In the genomic region with DNA sequence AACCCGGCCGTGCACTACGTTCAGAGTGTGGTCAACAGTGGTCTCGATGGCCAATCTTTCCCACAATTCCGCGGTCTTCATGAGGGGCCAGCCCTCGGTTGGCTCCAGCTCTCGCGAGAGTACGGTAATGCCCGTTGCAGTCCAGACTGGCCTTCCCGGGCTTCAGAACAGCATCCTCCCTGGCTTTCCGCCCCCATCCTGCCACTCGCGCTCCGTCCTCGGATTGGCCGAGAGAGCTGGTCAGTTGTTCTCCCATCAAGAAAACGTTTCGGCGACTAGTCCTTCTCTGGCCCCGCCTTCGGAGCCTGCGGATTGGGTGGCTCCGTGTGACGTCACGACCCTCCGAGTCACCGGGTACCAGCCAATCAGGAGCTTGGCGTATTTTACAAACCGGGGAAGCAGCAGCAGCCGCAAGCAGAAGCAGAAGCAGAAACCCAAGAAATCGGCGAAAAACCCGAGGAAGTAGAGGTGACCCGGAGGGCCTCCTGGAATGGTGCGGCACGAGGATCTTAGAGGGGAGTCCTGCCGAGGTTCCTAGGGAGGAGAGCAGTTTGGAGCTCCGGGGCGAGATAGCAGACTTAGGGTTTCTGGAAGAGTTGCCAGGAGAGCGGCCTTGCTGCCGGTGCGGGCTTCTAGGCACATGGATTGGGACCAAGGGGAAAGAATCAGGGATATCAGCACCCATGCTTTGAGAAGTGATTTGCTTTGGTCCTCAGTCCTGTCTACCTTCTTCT, we compare ENCODE assay signal across 7 mouse cellular contexts. TPM values are rescaled to one million over a fixed set of nuclear protein-coding genes. Genes with fewer than 3 reads are reported as not detected.
A peak's percentile ranks its signal among the peaks of the same experiment; 100 is the strongest.
DNase-seq lines count a peak whose midpoint lies in the region; ATAC-seq and TF ChIP-seq lines count a peak whose summit lies in the region.

No protein-coding gene starts in this region.

- no peak for TF ChIP-seq CTCF in kidney, adult 2 months (conservative IDR thresholded peaks at IDR 0.05; ENCODE audit: insufficient read depth, insufficient read length, low read depth, low read length)
- TF ChIP-seq CTCF in spleen, adult 2 months (IDR thresholded peaks at IDR 0.05; ENCODE audit: extremely low read depth, insufficient read depth, insufficient read length, insufficient replicate concordance), result no peak

- H3K27ac ChIP-seq in embryonic facial prominence, embryonic 13.5 days, result peak overlapping the region; percentile 94
- H3K27ac ChIP-seq in kidney, adult 2 months (ENCODE audit: insufficient read depth, low read depth, low read length), result peak overlapping the region; percentile 89
- peak overlapping the region; percentile 95 for H3K27ac ChIP-seq in limb, embryonic 12.5 days
- H3K27ac ChIP-seq in midbrain, embryonic 15.5 days, result peak overlapping the region; percentile 98
- peak overlapping the region; percentile 89 for H3K27ac ChIP-seq in spleen, adult 2 months (ENCODE audit: insufficient read depth, low read length)

- no peaks in the 10 kb centered on the region for H3K9me3 ChIP-seq in embryonic facial prominence, embryonic 13.5 days
- 0 out of 2 replicates have a peak, but pooled peaks cover 3% of the 10 kb centered on the region for H3K9me3 ChIP-seq in limb, embryonic 12.5 days
- H3K9me3 ChIP-seq in midbrain, embryonic 15.5 days, result no peaks in the 10 kb centered on the region

- TF ChIP-seq POLR2A in kidney, adult 2 months (IDR thresholded peaks at IDR 0.05; ENCODE audit: low read depth, low read length), result peak; percentile 19
- 0 out of 2 replicates have a peak, but pooled peaks have one; percentile 5 for TF ChIP-seq POLR2A in spleen, adult 2 months (IDR thresholded peaks at IDR 0.05; ENCODE audit: low read depth, low read length)

- H3K4me3 ChIP-seq in embryonic facial prominence, embryonic 13.5 days, result peak overlapping the region; percentile 69
- peak overlapping the region; percentile 65 for H3K4me3 ChIP-seq in kidney, adult 2 months (ENCODE audit: insufficient read depth, low read depth, low read length)
- peak overlapping the region; percentile 58 for H3K4me3 ChIP-seq in limb, embryonic 12.5 days (replicated peaks)
- H3K4me3 ChIP-seq in midbrain, embryonic 15.5 days, result peak overlapping the region; percentile 50
- H3K4me3 ChIP-seq in spleen, adult 2 months (ENCODE audit: extremely low read depth, insufficient read depth, insufficient read length), result peak overlapping the region; percentile 89

- peak; percentile 96 to 97 for DNase-seq in adrenal gland, postnatal 36 days
- peak; percentile 98 to 99 for DNase-seq in heart, adult 18-20 months
- DNase-seq in kidney, adult 2 months, result peak; percentile 99
- peak; percentile 89 to 93 for DNase-seq in spleen, adult 2 months (ENCODE audit: low read depth in 1 of 2, low spot score in 2 of 2)

- WGBS in embryonic facial prominence, embryonic 13.5 days, result under 1% methylated on average over 44 of the region's 44 CpGs
- under 1% methylated on average over 44 of the region's 44 CpGs for WGBS in kidney, adult 2 months
- WGBS in limb, embryonic 12.5 days, result under 1% methylated on average over 44 of the region's 44 CpGs
- WGBS in midbrain, embryonic 15.5 days, result under 1% methylated on average over 44 of the region's 44 CpGs
- under 1% methylated on average over 44 of the region's 44 CpGs for WGBS in spleen, adult 2 months

- peak overlapping the region; percentile 93 for H3K4me2 ChIP-seq in embryonic facial prominence, embryonic 13.5 days
- peak overlapping the region; percentile 84 for H3K4me2 ChIP-seq in limb, embryonic 12.5 days
- peak overlapping the region; percentile 95 for H3K4me2 ChIP-seq in midbrain, embryonic 15.5 days

- peaks cover 37% of the 10 kb centered on the region for H3K4me1 ChIP-seq in embryonic facial prominence, embryonic 13.5 days
- no peaks in the 10 kb centered on the region for H3K4me1 ChIP-seq in kidney, adult 2 months (ENCODE audit: control insufficient read depth, insufficient read depth, low read length)
- peaks cover 20% of the 10 kb centered on the region for H3K4me1 ChIP-seq in limb, embryonic 12.5 days (replicated peaks)
- peaks cover 16% of the 10 kb centered on the region for H3K4me1 ChIP-seq in midbrain, embryonic 15.5 days
- H3K4me1 ChIP-seq in spleen, adult 2 months (ENCODE audit: control insufficient read depth, insufficient read depth, insufficient read length), result peaks cover 6% of the 10 kb centered on the region

- peaks cover 23% of the 10 kb centered on the region for H3K36me3 ChIP-seq in embryonic facial prominence, embryonic 13.5 days
- H3K36me3 ChIP-seq in kidney, adult 2 months (ENCODE audit: control insufficient read depth, insufficient read depth, low read length), result no peaks in the 10 kb centered on the region
- peaks cover 28% of the 10 kb centered on the region for H3K36me3 ChIP-seq in limb, embryonic 12.5 days
- H3K36me3 ChIP-seq in midbrain, embryonic 15.5 days (replicated peaks), result no peaks in the 10 kb centered on the region
- H3K36me3 ChIP-seq in spleen, adult 2 months (ENCODE audit: control insufficient read depth, insufficient read depth, low read length), result no peaks in the 10 kb centered on the region

- ATAC-seq in embryonic facial prominence, embryonic 13.5 days (ENCODE audit: insufficient number of reproducible peaks, insufficient read depth, low FRiP score, low TSS enrichment, low read depth), result peak; percentile 91
- peak; percentile 93 for ATAC-seq in limb, embryonic 12.5 days (ENCODE audit: insufficient number of reproducible peaks, insufficient read depth, low FRiP score, low TSS enrichment, low read depth)
- peak; percentile 99 for ATAC-seq in midbrain, embryonic 15.5 days (replicated peaks)

- peak overlapping the region; percentile 84 for H3K9ac ChIP-seq in embryonic facial prominence, embryonic 13.5 days
- H3K9ac ChIP-seq in limb, embryonic 12.5 days (replicated peaks), result peak overlapping the region; percentile 69
- H3K9ac ChIP-seq in midbrain, embryonic 15.5 days, result peak overlapping the region; percentile 81

- no peaks in the 10 kb centered on the region for H3K27me3 ChIP-seq in embryonic facial prominence, embryonic 13.5 days
- no peaks in the 10 kb centered on the region for H3K27me3 ChIP-seq in kidney, adult 2 months (replicated peaks; ENCODE audit: control insufficient read depth, insufficient read depth, low read length)
- H3K27me3 ChIP-seq in limb, embryonic 12.5 days, result no peaks in the 10 kb centered on the region
- no peaks in the 10 kb centered on the region for H3K27me3 ChIP-seq in midbrain, embryonic 15.5 days (replicated peaks)
- no peaks in the 10 kb centered on the region for H3K27me3 ChIP-seq in spleen, adult 2 months (ENCODE audit: control insufficient read depth, insufficient read depth, low read length)

RNA-seq across cellular contexts. Expression of gene Troap, which starts 0.4 kb away (rescaled TPM):
- 1 to 10 TPM; 1.1 to 1.6 TPM for total RNA-seq in adrenal gland, postnatal 36 days (2021)
- 30.9 and 41.1 TPM in 2 replicates for polyA plus RNA-seq in embryonic facial prominence, embryonic 13.5 days (2015; fragmentation: Nextera tagmentation; extraction: Ambion mirVana)
- under 1 TPM in 1 of 2 experiments, not detected in 1; 0.28 TPM for total RNA-seq in heart, adult 18-20 months (2021)
- polyA plus RNA-seq in kidney, adult 2 months (2012; rRNA removed), result 0.29 and 0.33 TPM in 2 replicates
- 39.5 and 47.1 TPM in 2 replicates for polyA plus RNA-seq in limb, embryonic 12.5 days (2016; fragmentation: Nextera tagmentation; extraction: Ambion mirVana)
- 4.9 and 6.6 TPM in 2 replicates for polyA plus RNA-seq in midbrain, embryonic 15.5 days (2015; fragmentation: Nextera tagmentation; extraction: Ambion mirVana)
- polyA plus RNA-seq in spleen, adult 2 months (2012; rRNA removed), result 5.9 and 7.5 TPM in 2 replicates

RNA-seq across cellular contexts. Expression of gene C1ql4, which starts 12.8 kb away (rescaled TPM):
- total RNA-seq in adrenal gland, postnatal 36 days (2021), result not detected
- 0.22 TPM in 1 of 2 replicates, not detected in the other for polyA plus RNA-seq in embryonic facial prominence, embryonic 13.5 days (2015; fragmentation: Nextera tagmentation; extraction: Ambion mirVana)
- total RNA-seq in heart, adult 18-20 months (2021), result not detected
- 0.44 and 0.61 TPM in 2 replicates for polyA plus RNA-seq in kidney, adult 2 months (2012; rRNA removed)
- polyA plus RNA-seq in limb, embryonic 12.5 days (2016; fragmentation: Nextera tagmentation; extraction: Ambion mirVana), result 0.19 TPM in 1 of 2 replicates, not detected in the other
- 12.4 and 15.3 TPM in 2 replicates for polyA plus RNA-seq in midbrain, embryonic 15.5 days (2015; fragmentation: Nextera tagmentation; extraction: Ambion mirVana)
- polyA plus RNA-seq in spleen, adult 2 months (2012; rRNA removed), result not detected in 2 replicates

RNA-seq across cellular contexts. Expression of gene Dnajc22, which starts 18.2 kb away (rescaled TPM):
- total RNA-seq in adrenal gland, postnatal 36 days (2021), result 1 to 10 TPM; 1.6 to 3.4 TPM
- polyA plus RNA-seq in embryonic facial prominence, embryonic 13.5 days (2015; fragmentation: Nextera tagmentation; extraction: Ambion mirVana), result 0.44 and 0.52 TPM in 2 replicates
- 1 to 10 TPM in 1 of 2 experiments, under 1 TPM in 1; 0.37 to 1.2 TPM for total RNA-seq in heart, adult 18-20 months (2021)
- 49.9 and 53.4 TPM in 2 replicates for polyA plus RNA-seq in kidney, adult 2 months (2012; rRNA removed)
- 1.2 and 1.7 TPM in 2 replicates for polyA plus RNA-seq in limb, embryonic 12.5 days (2016; fragmentation: Nextera tagmentation; extraction: Ambion mirVana)
- polyA plus RNA-seq in midbrain, embryonic 15.5 days (2015; fragmentation: Nextera tagmentation; extraction: Ambion mirVana), result 2.0 and 2.1 TPM in 2 replicates
- 0.35 and 0.60 TPM in 2 replicates for polyA plus RNA-seq in spleen, adult 2 months (2012; rRNA removed)

RNA-seq across cellular contexts. Expression of gene Prph, which starts 19.8 kb away (rescaled TPM):
- total RNA-seq in adrenal gland, postnatal 36 days (2021), result 1 to 10 TPM; 1.3 to 3.4 TPM
- 1.8 and 7.1 TPM in 2 replicates for polyA plus RNA-seq in embryonic facial prominence, embryonic 13.5 days (2015; fragmentation: Nextera tagmentation; extraction: Ambion mirVana)
- total RNA-seq in heart, adult 18-20 months (2021), result under 1 TPM in 1 of 2 experiments, not detected in 1; 0.15 TPM
- polyA plus RNA-seq in kidney, adult 2 months (2012; rRNA removed), result 1.7 and 3.2 TPM in 2 replicates
- 0.19 and 5.1 TPM in 2 replicates for polyA plus RNA-seq in limb, embryonic 12.5 days (2016; fragmentation: Nextera tagmentation; extraction: Ambion mirVana)
- 5.7 and 10.3 TPM in 2 replicates for polyA plus RNA-seq in midbrain, embryonic 15.5 days (2015; fragmentation: Nextera tagmentation; extraction: Ambion mirVana)
- 0.99 and 1.4 TPM in 2 replicates for polyA plus RNA-seq in spleen, adult 2 months (2012; rRNA removed)

RNA-seq across cellular contexts. Expression of gene Tuba1c, which starts 45.1 kb away (rescaled TPM):
- 100 to 1,000 TPM; 272 to 276 TPM for total RNA-seq in adrenal gland, postnatal 36 days (2021)
- 109 and 124 TPM in 2 replicates for polyA plus RNA-seq in embryonic facial prominence, embryonic 13.5 days (2015; fragmentation: Nextera tagmentation; extraction: Ambion mirVana)
- 10 to 100 TPM; 31.8 to 41.4 TPM for total RNA-seq in heart, adult 18-20 months (2021)
- polyA plus RNA-seq in kidney, adult 2 months (2012; rRNA removed), result 128 and 146 TPM in 2 replicates
- 128 and 135 TPM in 2 replicates for polyA plus RNA-seq in limb, embryonic 12.5 days (2016; fragmentation: Nextera tagmentation; extraction: Ambion mirVana)
- polyA plus RNA-seq in midbrain, embryonic 15.5 days (2015; fragmentation: Nextera tagmentation; extraction: Ambion mirVana), result 16.4 and 20.5 TPM in 2 replicates
- 119 and 126 TPM in 2 replicates for polyA plus RNA-seq in spleen, adult 2 months (2012; rRNA removed)

Comparison
In these comparisons a context has a peak if more than half of its experiments do, and no peak if none do; other contexts are left out.
1. Peak in every context shown above with its lines: DNase-seq, ATAC-seq, H3K4me3 ChIP-seq and H3K27ac ChIP-seq.
2. RNA of gene Dnajc22, which starts 18.2 kb away (polyA plus RNA-seq): 49.9 to 53.4 TPM in kidney, adult 2 months; 2.0 to 2.1 TPM in midbrain, embryonic 15.5 days, 1.2 to 1.7 TPM in limb, embryonic 12.5 days, 0.44 to 0.52 TPM in embryonic facial prominence, embryonic 13.5 days and 0.35 to 0.60 TPM in spleen, adult 2 months; every median in the first group is over 10 times any median in the second.